Mouse (Mus musculus): ENCODE data around the gene Mup5. TPM values are rescaled to one million over a fixed set of nuclear protein-coding genes. Genes with fewer than 3 reads are reported as not detected.
"Not testable (repeated sequence)": the region's sequence is repeated elsewhere in the genome, so short reads cannot be mapped to it uniquely, and the experiment has no call there.

Mup5 gene
- polyA plus RNA-seq, 1 experiment from 2014 or later: not detected

- H3K4me1 ChIP-seq; H3K4me3 ChIP-seq; H3K9me3 ChIP-seq; H3K9ac ChIP-seq; H3K27me3 ChIP-seq; H3K27ac ChIP-seq; H3K36me3 ChIP-seq; ATAC-seq (ENCODE audit: insufficient number of reproducible peaks, low FRiP score, low TSS enrichment, low read depth); H3K4me2 ChIP-seq: not testable (repeated sequence)
- 91% methylated on average over 1 of the region's 1 CpGs for WGBS
These were observed 45.3 kb downstream of the Mup5 start for GRCm38 (mm10) chr4:61789699-61790098.

GRCm38 (mm10) chr4:61784231-61784630 is 50.8 kb downstream of the Mup5 start:
- H3K9ac ChIP-seq; H3K27ac ChIP-seq; H3K9me3 ChIP-seq; H3K27me3 ChIP-seq; H3K36me3 ChIP-seq; ATAC-seq (ENCODE audit: insufficient number of reproducible peaks, low FRiP score, low TSS enrichment, low read depth); H3K4me3 ChIP-seq; H3K4me2 ChIP-seq; H3K4me1 ChIP-seq: not testable (repeated sequence)
- WGBS: 78% methylated on average over 1 of the region's 1 CpGs

GRCm38 (mm10) chr4:61782169-61782568 is 52.9 kb downstream of the Mup5 start, which contains the start of gene Mup19:
Gene Mup19 (minus strand): TSS chr4:61782269.
- 59% methylated on average over 1 of the region's 5 CpGs for WGBS

More at GRCm38 (mm10) chr4:61782169-61782568, 52.9 kb downstream of the Mup5 start, which contains the start of gene Mup19:
- ATAC-seq (ENCODE audit: insufficient number of reproducible peaks, low FRiP score, low TSS enrichment, low read depth); H3K4me2 ChIP-seq; H3K4me1 ChIP-seq; H3K4me3 ChIP-seq; H3K9ac ChIP-seq; H3K27ac ChIP-seq; H3K27me3 ChIP-seq; H3K36me3 ChIP-seq; H3K9me3 ChIP-seq: not testable (repeated sequence)

Other genes with a start within 250 kb of the Mup5 start
- gene Mup17, start 239.4 kb downstream of the Mup5 start, polyA plus RNA-seq (2015; fragmentation: Nextera tagmentation; extraction: Ambion mirVana): 0.50 and 1.3 TPM in 2 replicates
- gene Mup18, start 161.1 kb downstream of the Mup5 start, polyA plus RNA-seq (2015; fragmentation: Nextera tagmentation; extraction: Ambion mirVana): 1.6 and 2.8 TPM in 2 replicates
- gene Mup19, start 53.0 kb downstream of the Mup5 start, polyA plus RNA-seq (2015; fragmentation: Nextera tagmentation; extraction: Ambion mirVana): 0.56 and 2.2 TPM in 2 replicates
- gene Mup20, start 218.9 kb upstream of the Mup5 start, polyA plus RNA-seq (2015; fragmentation: Nextera tagmentation; extraction: Ambion mirVana): not detected in 2 replicates